Mouse (Mus musculus): Measurements from ENCODE around the gene Morc3. TPM values are rescaled to one million over a fixed set of nuclear protein-coding genes. Genes with fewer than 3 reads are reported as not detected.
"Not testable (repeated sequence)": the region's sequence is repeated elsewhere in the genome, so short reads cannot be mapped to it uniquely, and the experiment has no call there.

Gene Morc3
- polyA plus RNA-seq, 1 experiment from 2014 or later = 36.8 TPM

DNA sequence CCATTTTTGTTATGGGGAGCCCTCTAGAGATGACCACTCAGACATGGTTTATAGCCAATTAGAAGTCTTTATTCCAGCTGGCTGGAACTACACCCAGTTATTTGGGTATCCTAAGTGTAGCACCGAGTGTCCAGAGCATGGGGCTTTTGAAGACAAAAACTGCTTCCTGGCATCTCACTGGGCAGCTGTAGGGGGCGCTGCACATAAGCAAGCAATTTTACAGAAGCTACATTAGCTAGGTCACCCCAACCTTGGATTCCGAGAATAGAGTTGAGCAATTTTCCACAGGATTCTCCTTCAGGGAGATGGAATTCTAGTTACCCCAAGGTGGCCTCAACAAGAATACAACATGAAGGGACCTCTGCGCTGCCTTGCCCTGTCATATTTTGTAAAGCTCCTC is 7.1 kb upstream of the Morc3 start:
- DNase-seq (ENCODE audit: low spot score) = no peak
- H3K27ac ChIP-seq (ENCODE audit: low read depth) = no peak overlapping the region

DNA sequence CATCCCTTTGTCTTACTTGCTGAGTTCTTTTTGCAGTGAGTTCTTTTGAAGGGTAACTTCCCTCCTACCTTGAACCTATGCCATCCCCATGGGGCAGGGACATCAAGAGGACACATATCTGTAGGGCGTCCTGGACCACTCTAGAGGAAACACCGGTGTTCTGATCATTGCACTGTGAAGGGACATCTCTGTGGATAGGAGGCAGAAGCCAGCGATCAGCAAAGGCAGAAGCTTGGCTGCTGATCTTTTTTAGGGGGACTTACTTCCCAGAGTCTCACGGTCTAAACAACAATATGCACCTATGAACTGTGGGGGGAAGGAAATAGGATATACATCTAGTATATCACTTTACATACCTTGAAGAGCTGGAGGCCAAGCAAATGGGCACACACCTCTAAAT is 6.5 kb upstream of the Morc3 start:
- H3K9ac ChIP-seq (ENCODE audit: low read length) = no peak overlapping the region
- no peaks in the 10 kb centered on the region for H3K36me3 ChIP-seq (ENCODE audit: control insufficient read depth, insufficient read depth, low read length)
- no peaks in the 10 kb centered on the region for H3K27me3 ChIP-seq (replicated peaks; ENCODE audit: control insufficient read depth, insufficient read depth, low read length)
- no peak overlapping the region for H3K4me2 ChIP-seq (ENCODE audit: low read length)
- no peak overlapping the region for H3K4me3 ChIP-seq (ENCODE audit: low read depth, low read length)
- 87% methylated on average over 4 of the region's 4 CpGs for WGBS
- DNase-seq (ENCODE audit: low spot score) (no peak), ATAC-seq (replicated peaks; ENCODE audit: low FRiP score, low TSS enrichment, low read depth) (no peak)
- 0 out of 2 replicates have a peak, but pooled peaks cover 5% of the 10 kb centered on the region for H3K9me3 ChIP-seq (ENCODE audit: control insufficient read depth, low read length)
- no peaks in the 10 kb centered on the region for H3K4me1 ChIP-seq (replicated peaks; ENCODE audit: control insufficient read depth, insufficient read depth, low read length)
- H3K27ac ChIP-seq (ENCODE audit: low read depth) = no peak overlapping the region

More for the DNA sequence above, 7.1 kb upstream of the Morc3 start:
- no peak overlapping the region for H3K4me2 ChIP-seq (ENCODE audit: low read length)
- H3K36me3 ChIP-seq (ENCODE audit: control insufficient read depth, insufficient read depth, low read length) = no peaks in the 10 kb centered on the region
- H3K4me1 ChIP-seq (replicated peaks; ENCODE audit: control insufficient read depth, insufficient read depth, low read length) = no peaks in the 10 kb centered on the region
- no peaks in the 10 kb centered on the region for H3K27me3 ChIP-seq (replicated peaks; ENCODE audit: control insufficient read depth, insufficient read depth, low read length)
- no peak for ATAC-seq (replicated peaks; ENCODE audit: low FRiP score, low TSS enrichment, low read depth)
- H3K9me3 ChIP-seq (ENCODE audit: control insufficient read depth, low read length) = 0 out of 2 replicates have a peak, but pooled peaks cover 5% of the 10 kb centered on the region
- 83% methylated on average over 4 of the region's 4 CpGs for WGBS
- H3K4me3 ChIP-seq (ENCODE audit: low read depth, low read length) = no peak overlapping the region
- H3K9ac ChIP-seq (ENCODE audit: low read length) = no peak overlapping the region

DNA sequence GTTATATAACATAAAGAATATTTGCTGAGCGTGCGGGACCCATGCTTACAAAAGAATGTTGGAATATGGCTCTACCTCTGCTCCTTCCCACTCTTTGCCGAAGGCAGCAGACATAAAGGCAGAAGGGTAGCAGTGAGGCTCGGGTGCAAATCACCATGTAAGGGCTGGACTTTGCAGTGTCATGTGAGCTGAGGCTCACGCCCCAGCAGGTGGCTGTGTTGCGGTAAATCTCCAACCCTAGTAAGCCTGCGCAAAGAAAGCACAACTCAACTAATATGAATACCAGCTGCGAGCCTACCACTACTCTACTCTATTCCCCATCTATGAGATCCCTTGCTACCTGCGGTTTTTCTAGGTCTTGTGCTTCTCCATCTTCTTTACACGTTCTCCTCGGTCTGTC is 5.9 kb upstream of the Morc3 start:
- no peaks in the 10 kb centered on the region for H3K36me3 ChIP-seq (ENCODE audit: control insufficient read depth, insufficient read depth, low read length)
- no peak overlapping the region for H3K4me2 ChIP-seq (ENCODE audit: low read length)
- 62% methylated on average over 11 of the region's 11 CpGs for WGBS
- H3K9me3 ChIP-seq (ENCODE audit: control insufficient read depth, low read length) = 0 out of 2 replicates have a peak, but pooled peaks cover 5% of the 10 kb centered on the region
- no peak overlapping the region for H3K9ac ChIP-seq (ENCODE audit: low read length)
- no peaks in the 10 kb centered on the region for H3K4me1 ChIP-seq (replicated peaks; ENCODE audit: control insufficient read depth, insufficient read depth, low read length)
- no peak overlapping the region for H3K27ac ChIP-seq (ENCODE audit: low read depth)
- DNase-seq (ENCODE audit: low spot score) (no peak), ATAC-seq (replicated peaks; ENCODE audit: low FRiP score, low TSS enrichment, low read depth) (no peak)
- no peak overlapping the region for H3K4me3 ChIP-seq (ENCODE audit: low read depth, low read length)
- no peaks in the 10 kb centered on the region for H3K27me3 ChIP-seq (replicated peaks; ENCODE audit: control insufficient read depth, insufficient read depth, low read length)

DNA sequence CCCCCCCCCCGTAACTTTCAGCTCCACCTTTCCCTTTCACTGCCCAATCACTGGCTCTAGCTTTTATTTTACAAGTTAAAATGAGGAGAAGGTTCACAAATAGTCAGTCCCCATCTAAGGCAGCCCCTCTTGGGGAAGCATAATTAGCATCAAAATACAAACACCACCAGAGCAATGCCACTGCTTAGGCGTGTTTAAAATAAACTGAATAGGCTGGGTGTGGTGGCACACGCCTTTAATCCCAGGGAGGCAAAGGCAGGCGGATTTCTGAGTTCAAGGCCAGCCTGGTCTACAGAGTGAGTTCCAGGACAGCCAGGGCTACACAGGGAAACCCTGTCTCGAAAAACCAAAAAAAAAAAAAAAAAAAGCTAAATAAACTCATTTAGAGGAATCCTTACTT is 5.4 kb upstream of the Morc3 start:
- not testable (repeated sequence) for H3K27ac ChIP-seq (ENCODE audit: low read depth); H3K9me3 ChIP-seq (ENCODE audit: control insufficient read depth, low read length); H3K36me3 ChIP-seq (ENCODE audit: control insufficient read depth, insufficient read depth, low read length); H3K4me1 ChIP-seq (replicated peaks; ENCODE audit: control insufficient read depth, insufficient read depth, low read length); ATAC-seq (replicated peaks; ENCODE audit: low FRiP score, low TSS enrichment, low read depth); H3K4me3 ChIP-seq (ENCODE audit: low read depth, low read length); H3K27me3 ChIP-seq (replicated peaks; ENCODE audit: control insufficient read depth, insufficient read depth, low read length); H3K9ac ChIP-seq (ENCODE audit: low read length); DNase-seq (ENCODE audit: low spot score); H3K4me2 ChIP-seq (ENCODE audit: low read length)
- WGBS = 44% methylated on average over 5 of the region's 5 CpGs

DNA sequence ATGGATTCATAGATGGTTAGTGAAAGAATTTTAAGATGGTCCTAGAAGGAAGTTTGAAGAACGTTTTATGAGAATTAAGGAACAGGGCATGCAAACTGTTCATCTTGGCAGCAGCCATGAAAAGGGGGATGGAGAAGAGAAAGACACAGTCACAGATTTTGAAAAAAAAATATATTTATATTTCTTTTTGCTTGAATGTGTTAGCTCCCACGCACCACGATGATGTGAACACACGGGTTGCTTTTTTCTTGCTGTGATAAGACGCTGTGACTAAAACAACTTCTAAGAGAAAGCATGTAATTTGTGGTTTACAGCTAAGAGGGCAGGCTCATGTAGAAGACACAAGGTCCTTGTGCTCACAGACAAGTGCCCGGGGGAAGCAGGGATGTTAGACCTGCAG is 5.0 kb upstream of the Morc3 start:
- WGBS = 90% methylated on average over 6 of the region's 6 CpGs
- no peak for DNase-seq (ENCODE audit: low spot score)
- no peak for ATAC-seq (replicated peaks; ENCODE audit: low FRiP score, low TSS enrichment, low read depth)
- no peak overlapping the region for H3K9ac ChIP-seq (ENCODE audit: low read length)
- no peak overlapping the region for H3K27ac ChIP-seq (ENCODE audit: low read depth)
- H3K36me3 ChIP-seq (ENCODE audit: control insufficient read depth, insufficient read depth, low read length) = no peaks in the 10 kb centered on the region
- no peak overlapping the region for H3K4me2 ChIP-seq (ENCODE audit: low read length)
- H3K4me1 ChIP-seq (replicated peaks; ENCODE audit: control insufficient read depth, insufficient read depth, low read length) = 0 out of 2 replicates have a peak, but pooled peaks cover 3% of the 10 kb centered on the region
- H3K27me3 ChIP-seq (replicated peaks; ENCODE audit: control insufficient read depth, insufficient read depth, low read length) = no peaks in the 10 kb centered on the region
- 0 out of 2 replicates have a peak, but pooled peaks cover 5% of the 10 kb centered on the region for H3K9me3 ChIP-seq (ENCODE audit: control insufficient read depth, low read length)
- H3K4me3 ChIP-seq (ENCODE audit: low read depth, low read length) = no peak overlapping the region

DNA sequence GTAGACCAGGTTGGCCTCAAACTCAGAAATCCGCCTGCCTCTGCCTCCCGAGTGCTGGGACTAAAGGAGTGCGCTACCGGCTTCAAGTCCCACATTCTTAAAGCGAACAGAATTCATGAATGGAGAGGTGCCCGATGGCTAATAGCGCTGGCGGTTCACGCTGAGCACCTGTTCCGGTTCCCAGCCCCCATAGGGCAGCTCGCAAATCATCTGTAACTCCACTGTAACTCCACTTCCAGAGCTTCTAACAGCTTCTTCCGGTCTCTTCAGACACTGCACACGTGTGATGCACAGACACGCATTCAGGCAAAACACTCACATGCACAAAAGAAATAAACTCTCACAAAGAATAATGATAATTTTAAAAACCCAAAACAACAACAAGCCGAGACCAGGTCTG is 2.4 kb upstream of the Morc3 start:
- 94% methylated on average over 15 of the region's 15 CpGs for WGBS

DNA sequence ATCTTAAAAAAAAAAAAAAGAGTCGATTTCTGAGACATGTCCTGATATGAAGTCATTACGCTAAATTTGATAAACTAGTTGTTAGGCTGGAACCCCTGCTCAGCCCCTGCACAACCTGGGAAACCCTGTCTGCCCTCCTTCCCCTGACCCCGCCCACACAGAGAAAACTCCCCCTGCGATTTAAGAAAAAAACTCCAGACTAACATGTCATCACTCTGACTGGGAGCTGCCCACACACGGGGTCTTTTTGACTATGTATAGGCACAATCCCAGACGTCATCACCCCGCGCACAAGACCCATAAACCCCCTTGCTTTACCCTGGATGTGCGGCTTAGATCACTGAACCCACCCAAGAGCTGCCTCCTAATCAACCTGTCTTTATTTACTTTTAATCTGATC is 1.9 kb upstream of the Morc3 start:
- no peak overlapping the region for H3K27ac ChIP-seq (ENCODE audit: low read depth)

More for the DNA sequence above, 2.4 kb upstream of the Morc3 start:
- Histone ChIP-seq H3K36me3 (ENCODE audit: control insufficient read depth, insufficient read depth, low read length) (no peaks in the 10 kb centered on the region), H3K27me3 (replicated peaks; ENCODE audit: control insufficient read depth, insufficient read depth, low read length) (no peaks in the 10 kb centered on the region), H3K9me3 (ENCODE audit: control insufficient read depth, low read length) (no peaks in the 10 kb centered on the region), H3K4me1 (replicated peaks; ENCODE audit: control insufficient read depth, insufficient read depth, low read length) (peaks cover 9% of the 10 kb centered on the region), H3K27ac (ENCODE audit: low read depth) (no peak overlapping the region), H3K4me3 (ENCODE audit: low read depth, low read length) (no peak overlapping the region), H3K4me2 (ENCODE audit: low read length) (no peak overlapping the region), H3K9ac (ENCODE audit: low read length) (no peak overlapping the region)
- ATAC-seq (replicated peaks; ENCODE audit: low FRiP score, low TSS enrichment, low read depth) (no peak), DNase-seq (ENCODE audit: low spot score) (no peak)

DNA sequence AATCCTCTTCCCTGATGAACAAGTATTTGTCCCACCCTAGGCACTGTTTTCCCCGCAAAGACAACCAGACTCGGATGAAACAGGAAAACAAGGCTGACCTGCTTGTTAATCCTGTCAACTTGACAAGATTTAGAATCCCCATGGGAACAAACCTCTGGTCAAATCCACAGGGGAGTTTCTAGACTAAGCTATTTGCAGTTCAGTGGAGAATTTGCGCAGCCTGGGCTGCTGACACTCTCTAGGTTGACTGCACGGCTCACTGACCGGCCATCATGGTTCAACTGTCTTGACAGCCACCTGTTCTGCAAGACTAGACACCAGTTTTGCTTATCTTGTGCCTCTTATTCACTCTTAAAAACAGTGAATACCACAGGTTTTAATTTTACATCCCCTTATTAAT is 1.0 kb upstream of the Morc3 start:
- Histone ChIP-seq H3K27ac (ENCODE audit: low read depth) (no peak overlapping the region), H3K9ac (ENCODE audit: low read length) (no peak overlapping the region), H3K27me3 (replicated peaks; ENCODE audit: control insufficient read depth, insufficient read depth, low read length) (no peaks in the 10 kb centered on the region), H3K4me2 (ENCODE audit: low read length) (no peak overlapping the region), H3K9me3 (ENCODE audit: control insufficient read depth, low read length) (no peaks in the 10 kb centered on the region), H3K4me1 (replicated peaks; ENCODE audit: control insufficient read depth, insufficient read depth, low read length) (peaks cover 11% of the 10 kb centered on the region), H3K36me3 (ENCODE audit: control insufficient read depth, insufficient read depth, low read length) (no peaks in the 10 kb centered on the region), H3K4me3 (ENCODE audit: low read depth, low read length) (no peak overlapping the region)
- DNase-seq (ENCODE audit: low spot score) (no peak), ATAC-seq (replicated peaks; ENCODE audit: low FRiP score, low TSS enrichment, low read depth) (no peak)
- 60% methylated on average over 5 of the region's 5 CpGs for WGBS

More for the DNA sequence above, 1.9 kb upstream of the Morc3 start:
- DNase-seq (ENCODE audit: low spot score) (no peak), ATAC-seq (replicated peaks; ENCODE audit: low FRiP score, low TSS enrichment, low read depth) (no peak)
- Histone ChIP-seq H3K27me3 (replicated peaks; ENCODE audit: control insufficient read depth, insufficient read depth, low read length) (no peaks in the 10 kb centered on the region), H3K9me3 (ENCODE audit: control insufficient read depth, low read length) (no peaks in the 10 kb centered on the region), H3K36me3 (ENCODE audit: control insufficient read depth, insufficient read depth, low read length) (no peaks in the 10 kb centered on the region), H3K4me1 (replicated peaks; ENCODE audit: control insufficient read depth, insufficient read depth, low read length) (peaks cover 11% of the 10 kb centered on the region), H3K9ac (ENCODE audit: low read length) (no peak overlapping the region), H3K4me2 (ENCODE audit: low read length) (no peak overlapping the region), H3K4me3 (ENCODE audit: low read depth, low read length) (no peak overlapping the region)
- WGBS = 86% methylated on average over 9 of the region's 9 CpGs

DNA sequence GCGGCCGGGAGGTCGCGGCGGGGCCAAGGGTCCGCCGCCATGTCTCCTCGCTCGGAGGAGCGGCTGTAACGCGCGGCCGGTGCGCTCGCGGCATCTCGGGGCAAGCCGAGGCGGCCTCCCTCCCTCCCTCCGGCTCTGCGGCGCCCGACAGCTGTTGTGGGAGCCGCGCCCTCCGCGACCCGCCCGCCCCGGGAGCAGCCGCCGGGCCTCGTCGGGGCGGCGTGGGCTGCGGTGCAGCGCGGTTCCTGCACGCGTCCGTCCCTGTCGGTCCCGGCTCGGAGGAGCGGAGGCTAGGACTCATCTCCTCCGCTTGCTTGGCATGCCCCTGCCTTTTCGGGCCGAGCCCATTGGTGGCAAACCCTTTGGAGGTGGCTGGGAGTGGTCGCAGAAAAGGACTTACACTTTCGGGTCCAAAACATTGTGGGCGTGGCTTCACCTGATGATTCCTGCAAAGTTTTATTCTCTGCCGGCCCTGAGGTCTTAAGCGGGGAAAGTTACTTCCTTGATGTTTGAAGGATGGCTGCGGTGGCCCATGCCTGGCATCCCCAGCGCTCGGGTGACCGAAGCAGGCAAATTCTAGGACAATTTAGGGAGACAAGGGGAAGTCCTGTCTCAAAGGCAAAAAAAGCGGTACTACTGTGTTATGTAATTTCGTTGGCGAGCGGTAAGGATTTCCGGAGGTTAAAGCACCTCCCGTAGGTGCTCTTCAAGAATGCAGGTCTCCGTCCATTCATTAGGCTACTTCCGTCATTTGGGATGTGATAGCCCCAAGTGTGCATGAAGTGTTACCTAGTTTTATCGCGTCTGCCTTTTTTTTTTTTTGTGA is 743 bp downstream of the Morc3 start:
- Histone ChIP-seq H3K9ac (ENCODE audit: low read length) (peak overlapping the region; percentile 98), H3K4me3 (ENCODE audit: low read depth, low read length) (peak overlapping the region; percentile 96), H3K36me3 (ENCODE audit: control insufficient read depth, insufficient read depth, low read length) (no peaks in the 10 kb centered on the region), H3K4me1 (replicated peaks; ENCODE audit: control insufficient read depth, insufficient read depth, low read length) (peaks cover 11% of the 10 kb centered on the region), H3K27ac (ENCODE audit: low read depth) (peak overlapping the region; percentile 96), H3K27me3 (replicated peaks; ENCODE audit: control insufficient read depth, insufficient read depth, low read length) (no peaks in the 10 kb centered on the region), H3K4me2 (ENCODE audit: low read length) (peak overlapping the region; percentile 75), H3K9me3 (ENCODE audit: control insufficient read depth, low read length) (no peaks in the 10 kb centered on the region)
- under 1% methylated on average over 56 of the region's 69 CpGs for WGBS
- ATAC-seq (replicated peaks; ENCODE audit: low FRiP score, low TSS enrichment, low read depth) = peak; percentile 67
- peak; percentile 80 for DNase-seq (ENCODE audit: low spot score)
